ENCODE assay signal across 25 mouse cellular contexts in genomic region chr1:95043355-95043754, GRCm38 (mm10).
"Had no signal": no experiment of that assay in that cellular context is flagged by ENCODE, and none has a peak within 500 bp of the region (broad histone marks: within the 10 kb centered on the region; RNA-seq: fewer than 3 reads in every experiment).

No protein-coding gene starts in this region.

- H3K9me3 ChIP-seq: embryonic facial prominence, embryonic 10.5 days; embryonic facial prominence, embryonic 12.5 days; embryonic facial prominence, embryonic 13.5 days; embryonic facial prominence, embryonic 15.5 days; forebrain, embryonic 10.5 days; forebrain, embryonic 12.5 days; forebrain, embryonic 13.5 days; forebrain, embryonic 15.5 days had no signal

- H3K4me3 ChIP-seq: embryonic facial prominence, embryonic 10.5 days; embryonic facial prominence, embryonic 12.5 days; embryonic facial prominence, embryonic 13.5 days; embryonic facial prominence, embryonic 15.5 days; erythroblast, embryonic 14.5 days; forebrain, embryonic 10.5 days; forebrain, embryonic 12.5 days; forebrain, embryonic 13.5 days; forebrain, embryonic 15.5 days; gastrocnemius, adult 2 months; heart, adult 2 months had no signal

- H3K27ac ChIP-seq: embryonic facial prominence, embryonic 10.5 days; embryonic facial prominence, embryonic 12.5 days; embryonic facial prominence, embryonic 13.5 days; embryonic facial prominence, embryonic 15.5 days; forebrain, embryonic 10.5 days; forebrain, embryonic 12.5 days; forebrain, embryonic 13.5 days; forebrain, embryonic 15.5 days; gastrocnemius, adult 2 months; heart, adult 2 months had no signal

- H3K27me3 ChIP-seq: embryonic facial prominence, embryonic 12.5 days; embryonic facial prominence, embryonic 13.5 days; embryonic facial prominence, embryonic 15.5 days; forebrain, embryonic 12.5 days; forebrain, embryonic 13.5 days; forebrain, embryonic 15.5 days had no signal

- DNase-seq: cerebellum, adult 9-10 months; cerebellum, adult 9-11 months; cerebellum, postnatal 10 days; cerebellum, postnatal 14 days; cerebellum, postnatal 25 days; cerebellum, postnatal 36 days; embryo, embryonic 11 days; forebrain, postnatal 0 days; gastrocnemius, adult 2 months; gastrocnemius, postnatal 10 days; gastrocnemius, postnatal 14 days; gastrocnemius, postnatal 25 days; gastrocnemius, postnatal 36 days; heart, adult 11 months; heart, adult 18-20 months; heart, adult 2 months had no signal

- H3K4me1 ChIP-seq: embryonic facial prominence, embryonic 10.5 days; embryonic facial prominence, embryonic 12.5 days; embryonic facial prominence, embryonic 13.5 days; embryonic facial prominence, embryonic 15.5 days; forebrain, embryonic 10.5 days; forebrain, embryonic 12.5 days; forebrain, embryonic 13.5 days; forebrain, embryonic 15.5 days had no signal

- H3K9ac ChIP-seq: embryonic facial prominence, embryonic 12.5 days; embryonic facial prominence, embryonic 13.5 days; embryonic facial prominence, embryonic 15.5 days; forebrain, embryonic 12.5 days; forebrain, embryonic 13.5 days; forebrain, embryonic 15.5 days; forebrain, postnatal 0 days had no signal

- H3K36me3 ChIP-seq: embryonic facial prominence, embryonic 10.5 days; embryonic facial prominence, embryonic 12.5 days; embryonic facial prominence, embryonic 13.5 days; embryonic facial prominence, embryonic 15.5 days; forebrain, embryonic 10.5 days; forebrain, embryonic 12.5 days; forebrain, embryonic 15.5 days had no signal
